Mouse (Mus musculus) cerebellum, adult 9-11 months (tissue): ENCODE data around the gene Cpeb3.
"Not testable (repeated sequence)": the region's sequence is repeated elsewhere in the genome, so short reads cannot be mapped to it uniquely, and the experiment has no call there.

Experiments
- DNase-seq: peaks from one replicate; pipeline ENCODE4 v3.0.0; 2022

The Cpeb3 gene

DNA sequence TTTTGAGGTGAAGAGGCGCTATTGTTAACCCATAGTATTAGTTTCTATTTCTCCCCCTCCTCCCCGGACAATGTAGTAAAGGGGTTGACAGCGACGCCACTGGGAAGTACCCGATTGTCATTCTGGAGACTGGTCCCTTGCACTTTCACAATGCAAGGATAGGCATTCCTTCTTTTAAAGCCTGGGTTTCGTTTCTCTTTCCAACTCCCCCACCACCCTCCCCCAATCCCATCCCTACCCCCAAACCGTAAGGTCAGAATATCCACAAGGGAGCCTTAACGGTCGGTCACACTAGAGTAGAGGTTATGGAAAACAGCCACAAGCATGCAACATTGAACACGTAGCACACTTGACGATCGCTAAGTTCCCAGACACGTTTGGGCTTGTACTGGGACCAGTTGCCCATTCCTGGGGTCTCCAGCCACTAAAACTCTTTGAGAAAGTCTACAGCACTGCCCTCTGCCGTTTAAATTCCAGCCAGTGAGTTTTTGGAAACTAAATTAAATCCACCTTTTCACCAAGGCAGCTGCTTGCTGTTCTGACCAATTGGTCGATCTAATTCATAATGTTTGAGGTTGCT is at the start of gene Cpeb3:
Gene Cpeb3, minus strand, starts transcription at position 426 of the 580 bp plus-strand sequence.
- peak; percentile 52 for DNase-seq

DNA sequence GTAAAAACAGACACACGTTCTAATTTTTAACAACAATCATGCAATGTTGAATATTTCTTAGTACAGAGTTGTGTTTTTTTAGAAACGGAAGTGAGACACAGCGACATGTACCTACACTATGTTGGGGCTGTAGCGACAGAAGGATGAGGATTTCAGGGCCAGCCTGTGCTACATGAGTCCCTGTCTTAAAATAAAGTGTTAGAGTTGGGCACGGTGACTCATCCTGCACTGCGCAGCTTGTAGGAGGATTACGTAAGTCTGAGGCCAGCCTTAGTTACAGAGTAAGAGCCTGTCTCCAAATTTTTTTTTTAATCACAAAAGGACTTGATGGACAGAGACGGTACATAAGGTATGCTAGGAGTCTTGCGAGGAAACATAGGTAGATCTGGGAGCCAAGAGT is 46.9 kb upstream of the Cpeb3 start:
- DNase-seq, result no peak

DNA sequence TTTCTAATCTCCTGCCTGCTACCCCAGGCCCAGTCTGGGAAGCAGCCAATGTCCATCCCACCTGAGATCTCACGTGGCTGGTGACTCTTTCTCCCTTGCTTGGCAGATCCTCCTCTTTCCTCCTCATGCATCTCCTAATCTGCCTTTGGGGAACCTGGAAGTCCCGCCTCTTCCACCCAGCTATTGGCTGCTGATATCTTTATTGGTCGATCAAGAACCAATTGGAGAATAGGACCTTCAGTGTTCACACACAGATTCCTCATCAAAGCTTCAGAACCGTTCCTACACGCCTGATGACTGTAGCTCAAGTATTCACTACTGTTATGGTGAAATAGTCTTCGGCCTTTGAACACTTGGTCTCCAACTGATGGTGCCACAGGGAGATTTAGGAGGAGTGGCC is 43.7 kb upstream of the Cpeb3 start:
- no peak for DNase-seq

DNA sequence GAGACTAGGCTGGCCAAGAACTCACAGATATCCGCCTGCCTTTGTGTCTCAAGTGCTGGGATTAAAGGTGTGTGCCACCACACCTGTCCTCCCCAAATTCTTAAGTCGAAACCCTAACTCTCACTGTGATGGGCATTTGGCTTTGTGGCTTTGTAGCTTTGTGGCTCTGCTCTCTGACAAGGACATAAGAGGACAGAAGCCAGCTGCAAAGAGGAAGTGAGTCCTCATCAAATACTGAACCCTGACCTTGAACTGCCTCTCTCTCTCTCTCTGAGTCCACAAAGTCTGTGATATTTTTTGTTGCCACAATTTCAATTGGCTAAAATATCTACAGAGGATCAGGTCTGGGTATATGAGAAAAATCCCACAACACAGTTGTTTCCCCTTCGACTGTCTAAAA is 39.8 kb upstream of the Cpeb3 start:
- DNase-seq, result no peak

DNA sequence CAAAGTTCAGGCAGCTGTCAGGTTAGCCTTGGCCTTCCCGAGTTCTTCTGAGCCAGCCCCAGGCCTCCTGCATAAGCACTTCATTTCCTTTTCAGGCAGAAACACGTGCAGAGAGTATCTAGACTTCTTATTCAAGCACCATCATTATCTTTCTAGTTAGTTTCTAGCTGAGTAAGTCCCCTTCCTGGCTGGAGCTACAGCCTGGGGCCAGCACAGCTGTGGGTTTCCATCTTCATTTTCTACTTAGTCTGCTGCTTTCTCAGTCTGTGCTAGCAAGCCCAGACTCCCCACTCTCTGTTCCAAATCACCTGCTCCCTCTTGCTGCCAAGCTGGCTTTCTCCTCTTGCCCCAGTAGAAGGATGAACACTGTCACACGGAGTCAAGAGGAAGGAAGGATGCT is 38.5 kb upstream of the Cpeb3 start:
- no peak for DNase-seq

DNA sequence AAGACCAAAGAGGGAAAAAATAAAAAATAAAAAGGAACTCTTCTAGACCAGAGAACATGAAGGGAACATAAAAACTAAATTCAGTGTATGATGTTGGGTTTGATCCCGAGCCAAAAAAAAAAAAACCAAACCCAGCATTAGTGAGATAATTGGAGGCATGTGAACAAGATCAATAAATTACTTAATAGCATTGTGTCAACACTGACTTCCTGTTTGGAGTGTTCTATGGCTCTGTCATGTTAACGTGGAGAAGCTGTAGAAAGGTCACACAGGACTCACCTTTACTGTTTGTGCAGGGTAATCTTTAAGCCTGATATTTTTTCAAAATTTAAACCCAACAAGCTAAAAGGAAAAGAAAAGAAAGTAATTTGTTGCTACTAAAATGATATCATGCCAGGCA is 34.3 kb upstream of the Cpeb3 start:
- no peak for DNase-seq

DNA sequence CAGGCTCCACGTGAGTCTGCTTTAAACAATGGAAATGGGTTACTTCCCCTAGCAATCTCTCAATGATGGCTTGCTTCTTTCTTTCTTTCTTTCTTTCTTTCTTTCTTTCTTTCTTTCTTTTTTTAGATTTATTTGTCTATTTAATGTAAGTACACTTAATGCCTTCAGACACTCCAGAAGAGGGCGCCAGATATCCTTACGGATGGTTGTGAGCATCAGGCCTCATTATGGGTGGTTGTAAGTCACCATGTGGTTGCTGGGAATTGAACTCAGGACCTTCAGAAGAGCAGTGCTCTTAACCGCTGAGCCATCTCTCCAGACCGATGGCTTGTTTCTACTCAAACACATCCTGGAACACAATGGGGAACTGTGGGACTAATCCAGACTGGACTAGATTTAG is 32.8 kb upstream of the Cpeb3 start:
- DNase-seq, result no peak

DNA sequence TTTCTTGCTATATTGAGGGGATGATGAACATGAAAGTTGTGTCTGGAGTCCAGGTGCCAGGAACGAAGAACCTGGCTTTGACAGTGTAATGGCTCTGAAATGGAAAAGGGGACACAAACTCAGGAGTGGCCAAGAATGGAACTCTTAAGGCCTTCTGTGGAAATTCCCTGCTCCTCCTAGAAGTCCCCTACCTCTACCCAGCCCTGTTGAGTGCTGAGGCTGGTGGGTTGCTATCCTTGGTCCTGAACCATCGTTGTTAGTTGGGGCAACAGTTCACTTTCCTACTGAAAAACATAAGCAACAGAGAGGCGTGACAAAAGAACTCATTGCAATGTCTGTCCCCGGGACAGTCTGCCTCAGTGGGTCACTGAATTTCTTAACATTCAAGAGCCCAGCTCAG is 30.7 kb upstream of the Cpeb3 start:
- no peak for DNase-seq

DNA sequence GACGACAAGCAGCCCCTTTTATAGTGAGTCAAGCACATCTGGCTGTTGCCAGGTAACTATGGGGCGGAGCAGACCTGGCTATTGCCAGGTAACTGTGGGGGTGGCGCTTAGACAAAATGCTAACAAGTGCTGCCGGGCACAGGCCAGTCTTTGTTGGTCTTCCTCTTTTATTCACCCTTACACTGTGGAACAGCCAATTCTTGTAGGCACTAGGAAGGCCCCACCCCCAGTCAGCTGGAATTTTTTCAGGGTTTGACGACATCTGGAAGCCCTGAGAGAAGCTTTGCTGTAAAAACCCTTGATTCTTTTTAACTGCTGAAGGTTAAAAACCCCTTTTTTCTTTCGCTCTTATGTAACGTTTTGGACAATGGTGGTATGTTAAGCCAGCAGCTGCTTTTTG is 30.2 kb upstream of the Cpeb3 start:
- no peak for DNase-seq

DNA sequence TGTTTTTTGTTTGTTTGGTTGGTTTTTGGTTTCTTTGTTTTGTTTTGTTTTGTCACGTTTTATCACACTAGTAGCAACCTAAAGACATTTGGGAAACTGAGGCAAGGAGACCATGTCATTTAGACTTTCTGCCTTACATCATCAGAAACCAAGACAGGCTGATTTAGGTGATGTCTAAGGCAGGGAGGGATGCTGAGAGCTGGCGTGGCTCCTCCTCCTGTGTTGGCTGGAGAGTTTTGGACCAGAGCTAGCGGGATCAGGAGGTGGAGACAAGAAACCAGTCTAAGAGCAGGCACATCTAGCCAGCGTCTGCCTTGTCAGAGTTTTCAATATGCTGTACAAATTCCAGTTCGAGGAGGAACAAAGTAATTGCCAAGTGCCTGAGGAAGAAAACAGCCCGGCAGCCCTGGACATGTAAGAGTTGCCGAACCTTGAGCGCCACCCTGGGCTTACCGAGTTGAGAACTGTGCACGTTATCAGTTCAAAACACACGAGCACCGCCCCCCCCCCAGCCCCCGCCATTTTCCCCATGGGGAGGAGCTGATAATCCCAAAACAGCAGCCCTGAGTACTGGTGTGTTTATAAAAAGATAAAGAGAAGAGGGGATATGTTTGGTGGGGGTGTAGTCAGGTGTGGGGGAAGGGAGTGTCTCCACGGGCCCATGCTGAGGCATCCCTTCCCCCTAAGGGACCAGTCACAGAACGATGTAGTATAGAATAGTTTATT is 29.5 kb upstream of the Cpeb3 start:
- DNase-seq, result no peak

DNA sequence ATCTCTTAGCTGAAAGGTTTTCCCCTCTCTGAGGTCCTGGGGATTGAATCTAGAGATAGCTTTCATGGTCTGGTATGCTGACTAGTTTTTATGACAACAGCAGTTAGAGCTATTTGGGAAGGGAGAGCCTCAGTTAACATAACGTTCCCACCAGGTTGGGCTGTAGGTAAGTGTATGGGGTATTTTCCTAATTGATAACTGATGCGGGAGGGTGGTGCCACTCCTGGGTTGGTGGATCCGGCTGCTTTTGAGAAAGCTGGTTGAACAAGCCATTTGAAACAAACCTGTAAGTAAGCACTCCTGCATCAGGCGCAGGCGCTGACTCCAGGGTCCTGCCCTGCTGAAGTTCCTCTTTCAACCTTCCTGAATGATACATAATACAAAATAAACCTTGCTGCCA is 28.9 kb upstream of the Cpeb3 start:
- no peak for DNase-seq

DNA sequence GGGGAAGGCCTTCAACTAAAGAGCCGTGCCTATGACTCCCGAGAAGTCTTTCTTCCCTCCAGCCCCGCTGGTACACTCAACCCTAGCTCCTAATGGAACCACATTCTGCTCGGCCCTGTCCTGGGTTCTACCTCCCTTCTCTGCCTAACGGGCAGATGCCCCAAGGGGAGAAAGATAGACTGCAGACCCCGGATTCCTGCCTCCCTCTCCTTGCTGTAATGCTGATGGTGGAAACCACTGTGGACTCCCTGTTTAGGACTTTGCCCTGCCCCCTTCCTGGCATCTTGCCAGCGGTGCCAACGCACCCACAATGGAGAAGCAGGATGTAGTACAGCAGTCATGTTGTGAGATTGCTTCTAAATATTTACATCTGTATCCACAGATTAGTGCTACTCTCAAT is 27.4 kb upstream of the Cpeb3 start:
- no peak for DNase-seq

DNA sequence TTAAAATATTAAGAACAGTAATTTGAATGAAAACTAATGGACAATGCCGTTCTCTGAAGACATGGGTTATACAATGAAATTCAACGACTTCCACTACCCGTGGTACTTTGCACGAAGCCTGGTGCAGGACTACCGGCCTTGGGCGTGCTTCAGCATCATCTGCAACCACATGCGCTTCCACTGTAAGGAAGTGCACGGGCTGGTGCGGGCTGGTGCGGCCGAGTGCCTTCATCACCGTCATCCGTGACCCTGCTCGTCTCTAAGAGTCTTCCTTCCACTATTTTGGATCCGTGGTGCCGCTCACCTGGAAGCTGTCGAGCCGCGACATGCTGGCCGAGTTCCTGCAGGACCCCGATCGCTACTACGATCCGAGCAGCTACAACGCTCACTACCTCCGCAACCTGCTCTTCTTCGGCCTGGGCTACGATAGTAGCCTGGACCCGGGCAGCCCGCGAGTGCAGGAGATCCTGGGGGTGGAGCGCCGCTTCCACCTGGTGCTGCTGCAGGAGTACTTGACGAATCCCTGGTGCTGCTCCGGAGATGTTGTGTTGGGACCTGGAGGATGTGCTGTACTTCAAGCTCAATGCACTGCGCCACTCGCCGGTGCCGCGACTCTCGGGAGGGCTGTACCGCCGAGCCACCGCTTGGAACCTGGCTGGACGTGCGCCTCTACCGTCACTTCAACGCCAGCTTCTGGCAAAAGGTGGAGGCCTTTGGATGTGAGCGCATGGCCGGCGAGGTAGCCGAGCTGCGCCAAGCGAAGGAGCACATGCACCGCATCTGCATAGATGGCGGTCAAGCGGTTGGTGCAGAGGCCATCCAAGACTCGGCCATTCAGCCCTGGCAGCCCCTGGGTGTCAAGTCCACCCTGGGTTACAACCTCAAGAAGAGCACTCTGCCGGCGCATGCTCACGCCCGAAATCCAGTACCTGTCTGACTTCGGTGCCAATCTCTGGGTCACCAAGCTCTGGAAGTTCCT is 25.4 kb upstream of the Cpeb3 start:
- DNase-seq, result peak; percentile 28

DNA sequence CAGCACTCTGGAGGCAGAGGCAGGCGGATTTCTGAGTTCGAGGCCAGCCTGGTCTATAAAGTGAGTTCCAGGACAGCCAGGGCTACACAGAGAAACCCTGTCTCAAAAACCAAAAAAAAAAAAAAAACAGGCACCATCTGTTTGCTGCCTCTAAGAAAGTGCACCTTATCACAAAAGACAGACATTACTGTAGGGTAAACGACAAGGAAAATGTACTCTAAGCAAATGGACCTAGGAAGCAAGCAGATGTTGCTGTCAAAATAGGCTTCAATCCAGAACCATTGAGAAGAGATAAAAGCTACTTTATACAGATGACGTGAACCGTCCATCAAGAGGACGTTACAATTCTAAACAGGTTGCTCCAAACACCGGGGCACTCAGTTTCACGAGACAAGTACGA is 24.2 kb upstream of the Cpeb3 start:
- not testable (repeated sequence) for DNase-seq

DNA sequence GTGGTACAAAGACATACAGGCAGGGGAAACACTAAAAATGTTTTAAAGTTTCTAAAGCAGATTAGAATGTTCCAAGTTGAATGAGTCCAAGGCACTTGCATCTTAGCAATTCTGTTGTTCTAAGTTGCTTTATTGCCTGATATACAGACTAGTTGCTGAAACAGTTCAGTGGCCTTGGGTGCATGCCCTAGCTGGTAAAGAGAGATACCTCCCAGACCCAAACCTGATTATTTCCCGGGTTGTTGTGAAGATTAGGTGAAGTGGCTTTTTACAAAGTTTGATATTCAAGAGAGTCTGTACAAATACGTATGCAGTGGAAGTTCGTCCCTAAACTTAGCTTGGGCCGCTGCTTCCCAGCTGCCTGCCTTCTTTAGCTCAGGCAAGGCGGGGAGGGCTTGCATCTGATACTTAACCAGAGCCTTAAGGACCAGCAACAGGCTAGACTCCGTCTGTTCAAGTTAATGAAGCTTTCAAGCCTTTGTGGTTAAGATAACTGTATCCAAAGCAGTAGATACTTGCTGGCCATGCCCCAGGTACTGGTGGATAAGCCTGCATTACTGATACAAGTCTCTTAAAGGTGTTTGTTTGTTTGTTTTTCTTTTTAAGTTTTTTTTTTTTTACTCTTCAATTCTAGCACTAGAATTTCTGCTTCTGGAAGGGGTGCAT is 16.9 kb upstream of the Cpeb3 start:
- DNase-seq, result no peak

DNA sequence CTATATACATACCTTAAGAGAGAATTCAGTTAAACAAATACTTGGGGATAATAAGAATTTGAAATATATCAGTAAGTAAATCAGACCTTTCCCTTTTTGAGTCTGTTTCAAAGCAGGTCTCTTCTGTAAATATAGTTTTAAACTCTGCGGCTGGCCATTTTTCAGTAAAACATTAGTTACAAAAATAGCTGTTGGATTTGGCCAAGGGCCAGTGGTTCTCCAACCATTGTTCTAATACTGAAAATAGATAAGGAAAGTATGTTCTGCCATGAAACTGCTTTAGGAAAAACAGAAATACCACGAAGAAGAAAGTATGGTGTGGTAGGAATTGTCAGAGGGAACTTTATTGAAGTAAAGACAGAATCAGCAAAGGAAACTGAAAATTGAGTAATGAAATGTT is 6.3 kb upstream of the Cpeb3 start:
- no peak for DNase-seq

DNA sequence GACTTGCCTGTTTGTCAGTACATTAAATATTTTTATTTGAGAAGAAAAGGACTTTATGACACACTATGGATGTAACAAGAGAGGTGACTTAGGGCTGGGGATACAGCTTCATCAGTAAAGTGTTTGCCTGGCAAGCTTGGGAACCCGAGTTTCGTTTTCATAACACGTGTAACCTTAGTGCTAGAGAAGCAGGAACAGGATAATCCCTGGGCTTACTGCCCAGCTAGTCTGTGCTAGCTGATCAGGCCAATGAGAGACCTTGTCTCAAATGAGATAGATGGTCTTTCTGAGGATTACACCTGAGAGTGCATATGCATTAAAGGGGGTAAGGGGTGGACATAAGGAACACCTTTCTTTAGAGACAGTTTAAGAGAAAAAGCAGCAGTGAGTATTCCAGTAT is 3.0 kb upstream of the Cpeb3 start:
- no peak for DNase-seq

DNA sequence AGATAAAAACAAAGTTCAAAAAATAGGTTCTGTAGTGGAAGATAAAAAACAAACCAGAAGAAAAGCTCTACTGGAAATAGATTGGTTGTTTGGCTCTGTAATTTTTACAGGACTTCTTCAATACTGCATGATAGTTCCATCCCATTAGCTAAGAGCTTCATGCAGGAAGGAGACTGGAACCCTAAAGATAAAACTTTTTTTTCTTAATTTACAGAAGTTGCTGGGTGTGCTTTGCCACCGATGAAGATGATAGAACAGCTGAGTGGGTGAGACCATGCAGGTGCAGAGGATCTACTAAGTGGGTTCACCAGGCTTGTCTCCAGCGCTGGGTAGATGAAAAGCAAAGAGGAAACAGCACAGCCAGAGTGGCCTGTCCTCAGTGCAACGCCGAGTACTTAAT is 2.1 kb upstream of the Cpeb3 start:
- no peak for DNase-seq

DNA sequence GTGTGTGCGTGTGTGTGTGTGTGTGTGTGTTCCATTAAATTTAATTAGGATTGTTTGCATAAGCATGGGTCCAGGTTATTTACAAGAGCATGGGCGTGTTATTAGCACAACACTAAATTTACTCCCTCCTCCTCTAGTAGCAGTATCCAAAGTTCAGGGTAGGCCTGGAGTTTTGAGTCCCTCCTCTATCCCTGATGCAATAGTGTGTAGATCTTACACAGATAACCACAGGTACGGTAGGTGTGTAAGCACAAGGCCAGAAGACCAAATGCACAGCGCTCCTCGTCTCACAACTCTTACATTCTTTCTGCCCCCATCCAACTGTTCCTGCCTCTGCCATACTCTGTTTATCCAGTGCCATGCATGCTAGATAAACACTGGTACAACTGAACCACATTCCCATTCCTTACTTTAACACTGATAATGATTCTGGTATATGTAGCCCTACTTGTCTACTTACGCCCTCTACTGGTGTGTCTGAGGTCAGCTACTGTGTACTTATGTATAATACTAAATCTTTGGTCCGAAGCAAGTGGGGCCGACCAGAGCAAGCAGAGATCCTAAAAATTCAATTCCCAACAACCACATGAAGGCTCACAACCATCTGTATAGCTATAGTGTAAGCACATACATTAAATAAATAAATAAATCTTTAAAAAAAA is 1.2 kb upstream of the Cpeb3 start:
- DNase-seq, result peak; percentile 23

DNA sequence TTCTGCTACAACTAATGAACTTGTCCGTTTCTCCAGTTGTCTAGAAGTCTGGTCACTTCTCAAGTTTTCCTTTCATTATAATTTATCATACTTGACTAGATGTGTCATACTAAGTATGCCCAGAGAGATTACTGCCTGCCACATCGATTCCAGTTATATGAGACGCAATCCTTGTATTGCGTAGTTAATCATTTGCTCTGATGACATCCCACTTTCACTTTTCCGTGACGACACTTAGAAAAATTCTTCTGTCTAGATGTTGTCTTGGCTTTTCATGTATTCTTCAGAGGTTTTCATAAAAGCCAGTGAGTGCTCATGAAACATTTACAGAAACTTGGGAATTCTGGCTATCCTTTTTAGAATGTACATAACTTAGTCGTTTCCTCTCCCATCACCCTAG is 585 bp upstream of the Cpeb3 start:
- no peak for DNase-seq

DNA sequence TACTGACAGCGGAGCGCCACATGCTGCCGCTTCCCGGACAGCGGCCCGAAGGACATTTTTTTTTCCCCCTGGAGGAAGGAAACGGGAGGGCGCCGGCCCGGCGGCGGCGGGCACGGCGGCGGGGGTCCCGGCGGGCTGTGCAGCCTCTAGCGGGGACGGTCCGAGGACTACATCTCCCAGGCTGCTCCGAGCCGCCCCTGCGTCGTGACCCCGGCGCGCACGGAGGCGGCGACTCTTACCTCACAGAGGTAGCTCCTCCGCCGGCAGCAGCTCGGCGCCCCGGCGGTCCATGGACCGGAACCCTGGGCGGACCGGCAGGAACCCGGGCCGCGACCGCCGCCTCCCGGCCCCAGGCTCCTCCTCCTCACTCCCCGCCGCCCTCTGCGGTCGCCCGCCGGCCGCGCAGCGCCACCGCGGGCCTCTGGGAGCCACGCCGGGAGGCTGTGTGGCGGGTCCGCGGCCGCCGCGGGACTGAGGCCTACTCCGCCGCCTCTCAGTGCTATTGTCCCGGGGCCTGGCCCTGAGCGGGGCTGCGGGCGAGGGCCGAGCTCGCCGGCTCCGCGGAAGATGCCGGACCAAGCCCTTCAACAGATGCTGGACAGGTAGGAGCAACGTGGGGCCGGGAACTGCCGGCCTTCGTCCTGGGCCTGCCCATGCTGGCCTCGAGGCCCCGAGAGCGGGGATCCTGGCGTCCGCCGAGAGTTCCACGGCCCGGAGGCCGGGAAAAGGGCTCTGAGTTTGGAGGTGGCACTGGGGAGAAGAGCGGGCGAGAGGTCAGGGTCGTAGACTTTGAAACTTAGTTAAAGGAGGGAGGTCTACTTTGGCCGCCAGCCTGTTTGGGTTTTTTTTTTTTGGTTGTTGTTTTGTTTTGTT is 862 bp downstream of the Cpeb3 start, which contains the start of gene March5:
Gene March5, plus strand, starts transcription at position 241 of the 873 bp plus-strand sequence.
- peak; percentile 92 for DNase-seq
